Mouse (Mus musculus) hindbrain, embryonic 10.5 days (tissue): ENCODE results near the gene Ccdc124. TPM values are rescaled to one million over a fixed set of nuclear protein-coding genes. Genes with fewer than 3 reads are reported as not detected.

Experiments
- polyA plus RNA-seq: library from polyadenylated mRNA; unstranded; fragments of >200 nt; fragmentation: Nextera tagmentation; extraction: Ambion mirVana; gene quantifications from 2 replicates; pipeline ENCODE4 v1.2.1, GENCODE M21; 2016

Gene Ccdc124
- polyA plus RNA-seq, 1 experiment from 2014 or later, result 182 TPM

Other genes with a start within 250 kb of the Ccdc124 start
- not detected in 2 replicates for gene Gdf15, start 241.5 kb downstream of the Ccdc124 start, polyA plus RNA-seq
- 87.4 and 141 TPM in 2 replicates for gene Pgpep1, start 213.5 kb downstream of the Ccdc124 start, polyA plus RNA-seq
- 344 and 354 TPM in 2 replicates for gene Lsm4, start 200.7 kb downstream of the Ccdc124 start, polyA plus RNA-seq
- 64.6 and 128 TPM in 2 replicates for gene Jund, start 175.0 kb downstream of the Ccdc124 start, polyA plus RNA-seq
- 0.07 TPM in 1 of 2 replicates, not detected in the other for gene Iqcn, start 170.5 kb downstream of the Ccdc124 start, polyA plus RNA-seq
- gene Gm3336, start 155.4 kb downstream of the Ccdc124 start, polyA plus RNA-seq, result not detected in 2 replicates
- 0.63 and 0.69 TPM in 2 replicates for gene Pde4c, start 150.2 kb downstream of the Ccdc124 start, polyA plus RNA-seq
- gene Rab3a, start 119.3 kb downstream of the Ccdc124 start, polyA plus RNA-seq, result 24.8 and 70.3 TPM in 2 replicates
- 35.0 and 40.6 TPM in 2 replicates for gene Mpv17l2, start 113.0 kb downstream of the Ccdc124 start, polyA plus RNA-seq
- gene Pik3r2, start 97.2 kb downstream of the Ccdc124 start, polyA plus RNA-seq, result 73.4 and 82.1 TPM in 2 replicates
- gene Mast3, start 68.9 kb downstream of the Ccdc124 start, polyA plus RNA-seq, result 11.4 and 18.2 TPM in 2 replicates
- 0.05 TPM in 1 of 2 replicates, not detected in the other for gene Il12rb1, start 65.5 kb downstream of the Ccdc124 start, polyA plus RNA-seq
- 7.3 and 8.7 TPM in 2 replicates for gene Arrdc2, start 34.2 kb downstream of the Ccdc124 start, polyA plus RNA-seq
- 6.2 and 19.3 TPM in 2 replicates for gene Kcnn1, start 10.7 kb downstream of the Ccdc124 start, polyA plus RNA-seq
- gene Slc5a5, start 18.8 kb upstream of the Ccdc124 start, polyA plus RNA-seq, result 0.39 and 0.59 TPM in 2 replicates
- gene Rpl18a, start 23.5 kb upstream of the Ccdc124 start, polyA plus RNA-seq, result 3,443 and 3,791 TPM in 2 replicates
- gene Map1s, start 32.0 kb upstream of the Ccdc124 start, polyA plus RNA-seq, result 66.6 and 74.5 TPM in 2 replicates